Mouse (Mus musculus) spleen, adult 18-20 months (tissue): ENCODE measurements around the gene Hspb11.

Source experiments
- DNase-seq, 2 experiments: peaks; one replicate each; pipeline ENCODE4 v3.0.0; 2022; ENCODE audit warnings: mixed read lengths in 2 of 2

The Hspb11 gene

GRCm38 (mm10) chr4:107253125-107254091, at the start of gene Hspb11, which contains the start of gene Lrrc42:
TSS of gene Hspb11 (plus strand) at chr4:107253593.
TSS of gene Lrrc42 (minus strand) at chr4:107253532.
- DNase-seq = peak; percentile 93 to 96

- DNase-seq = no peak
Measured at GRCm38 (mm10) chr4:107207016-107207415, 46.4 kb upstream of the Hspb11 start.

- no peak for DNase-seq
Measured at GRCm38 (mm10) chr4:107208880-107209279, 44.5 kb upstream of the Hspb11 start, which contains the start of gene Ldlrad1. TSS of gene Ldlrad1 (plus strand) at chr4:107209180.

- no peak for DNase-seq
Measured at GRCm38 (mm10) chr4:107210483-107211097, 42.8 kb upstream of the Hspb11 start.

GRCm38 (mm10) chr4:107211465-107211864, 41.9 kb upstream of the Hspb11 start:
- DNase-seq = no peak

- no peak for DNase-seq
Measured at GRCm38 (mm10) chr4:107211936-107212335, 41.5 kb upstream of the Hspb11 start.

GRCm38 (mm10) chr4:107213279-107214011, 39.9 kb upstream of the Hspb11 start:
- DNase-seq = no peak

GRCm38 (mm10) chr4:107217574-107217973, 35.8 kb upstream of the Hspb11 start:
- no peak for DNase-seq

- DNase-seq = no peak
Measured at GRCm38 (mm10) chr4:107221524-107221923, 31.9 kb upstream of the Hspb11 start.

- no peak for DNase-seq
Measured at GRCm38 (mm10) chr4:107223225-107224204, 29.9 kb upstream of the Hspb11 start.

GRCm38 (mm10) chr4:107226313-107226712, 27.1 kb upstream of the Hspb11 start:
- no peak for DNase-seq

- no peak for DNase-seq
Measured at GRCm38 (mm10) chr4:107232219-107232618, 21.2 kb upstream of the Hspb11 start.

- no peak for DNase-seq
Measured at GRCm38 (mm10) chr4:107238253-107238652, 15.1 kb upstream of the Hspb11 start.

GRCm38 (mm10) chr4:107240196-107240595, 13.2 kb upstream of the Hspb11 start:
- no peak for DNase-seq

- DNase-seq = no peak
Measured at GRCm38 (mm10) chr4:107243365-107244333, 9.7 kb upstream of the Hspb11 start.

GRCm38 (mm10) chr4:107245368-107245767, 8.0 kb upstream of the Hspb11 start:
- DNase-seq = no peak

- no peak for DNase-seq
Measured at GRCm38 (mm10) chr4:107246040-107246439, 7.4 kb upstream of the Hspb11 start.

- DNase-seq = no peak
Measured at GRCm38 (mm10) chr4:107247110-107247509, 6.3 kb upstream of the Hspb11 start.

- no peak for DNase-seq
Measured at GRCm38 (mm10) chr4:107248061-107248460, 5.3 kb upstream of the Hspb11 start.

GRCm38 (mm10) chr4:107249471-107249870, 3.9 kb upstream of the Hspb11 start:
- DNase-seq = no peak

GRCm38 (mm10) chr4:107250494-107250893, 2.9 kb upstream of the Hspb11 start:
- DNase-seq = peak in 1 of 2 experiments; percentile 15
